Mouse (Mus musculus) thymus, adult 18-20 months (tissue): ENCODE data around the gene Atg2b.

Experiments
- DNase-seq, 2 experiments: peaks; one replicate each; pipeline ENCODE4 v3.0.0; 2022; ENCODE audit warnings: mixed read lengths in 2 of 2

Atg2b gene

DNA sequence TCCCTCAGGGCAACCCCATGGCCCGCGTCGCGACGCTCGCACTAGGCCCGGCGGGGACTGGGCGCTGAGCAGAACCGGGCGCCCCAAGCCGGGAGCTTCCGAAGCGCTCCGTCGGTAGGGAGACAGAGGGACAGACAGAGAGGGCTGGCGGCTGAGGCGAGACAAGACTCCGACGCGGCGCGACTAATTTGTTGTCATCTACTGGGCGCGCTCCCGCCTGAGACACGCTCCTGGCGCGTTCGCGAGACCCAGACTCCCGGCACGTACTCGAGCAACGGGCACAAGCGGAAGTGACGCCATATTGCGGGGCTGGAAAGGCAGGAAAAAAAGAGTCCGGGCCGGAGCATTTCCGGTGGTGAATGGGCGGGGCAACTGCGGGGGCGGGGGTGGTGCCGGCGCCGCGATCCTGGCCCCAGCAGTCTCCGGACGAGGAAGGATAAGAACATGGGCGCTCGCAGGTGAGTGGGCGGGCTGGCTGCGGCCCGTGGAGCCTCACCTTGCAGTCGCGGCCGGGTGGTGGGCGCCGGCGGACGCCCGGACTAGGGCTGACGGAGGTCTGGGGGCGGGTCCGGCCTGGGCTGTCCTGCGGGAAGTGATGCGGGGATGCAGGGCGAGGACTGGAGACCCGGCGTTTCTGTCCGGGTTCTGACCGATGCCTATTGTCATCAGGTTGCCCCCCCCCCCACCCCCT lies at the start of gene Atg2b:
Gene Atg2b (minus strand): TSS at position 211 of the 691 bp plus-strand sequence.
- DNase-seq = peak; percentile 87 to 92

DNA sequence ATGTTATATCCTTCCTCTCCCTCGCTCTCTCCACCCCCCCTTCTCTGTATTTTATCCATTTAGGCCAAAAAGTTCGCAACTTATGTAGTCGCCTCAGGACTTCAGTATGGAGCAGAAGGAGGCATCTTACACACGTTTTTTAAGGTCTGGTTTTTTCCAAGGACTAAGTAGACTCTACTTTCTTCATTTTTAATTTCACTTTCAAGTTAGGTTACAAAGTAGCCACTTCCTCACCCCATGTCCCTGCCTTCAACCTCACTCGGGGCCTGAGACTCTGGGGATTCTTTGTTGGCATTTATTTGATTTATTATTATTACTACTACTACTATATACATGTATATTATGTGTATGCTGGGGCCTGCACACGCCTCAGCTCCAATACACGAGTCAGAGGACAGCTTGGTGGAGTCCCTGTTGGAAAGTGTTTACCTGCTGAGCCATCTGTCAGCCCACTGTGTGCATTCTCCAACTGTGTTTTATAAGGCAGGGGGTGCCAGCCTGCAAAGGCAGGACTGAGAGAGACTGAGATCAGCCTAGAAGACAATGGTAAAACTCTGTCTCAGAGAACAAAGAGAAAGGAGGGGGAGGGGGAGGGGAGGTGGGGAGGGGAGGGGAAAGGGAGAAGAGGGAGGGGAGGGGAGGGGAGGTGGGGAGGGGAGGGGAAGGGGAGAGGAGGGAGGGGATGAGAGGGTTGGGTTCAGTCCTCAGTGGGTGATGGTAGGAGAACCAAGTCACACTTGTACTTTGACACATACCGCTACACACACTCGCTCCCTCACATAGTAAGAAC lies 48.6 kb upstream of the Atg2b start:
- DNase-seq = no peak

- DNase-seq = no peak
Measured at GRCm38 (mm10) chr12:105730851-105731460, 45.9 kb upstream of the Atg2b start.

GRCm38 (mm10) chr12:105727964-105728363 lies 43.0 kb upstream of the Atg2b start:
- DNase-seq = no peak

DNA sequence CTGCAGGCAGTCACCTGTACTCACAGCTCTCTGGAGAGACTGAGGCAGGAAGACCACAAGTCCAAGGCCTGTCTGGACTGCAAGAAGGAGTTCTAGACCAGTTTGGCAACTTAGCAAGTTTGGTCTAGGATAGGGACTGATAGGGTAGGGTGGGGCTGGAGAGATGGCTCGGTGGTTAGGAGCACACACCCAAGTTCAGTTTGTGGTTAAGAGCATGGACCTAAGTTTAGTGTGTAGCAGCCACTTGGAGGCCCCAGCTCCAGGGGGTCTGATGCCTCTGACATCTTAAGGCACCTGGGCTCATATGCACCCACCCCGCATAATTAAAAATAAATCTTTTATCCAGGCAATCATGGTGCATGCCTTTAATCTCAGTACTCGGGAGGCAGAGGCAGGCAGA lies 42.3 kb upstream of the Atg2b start:
- no peak for DNase-seq

DNA sequence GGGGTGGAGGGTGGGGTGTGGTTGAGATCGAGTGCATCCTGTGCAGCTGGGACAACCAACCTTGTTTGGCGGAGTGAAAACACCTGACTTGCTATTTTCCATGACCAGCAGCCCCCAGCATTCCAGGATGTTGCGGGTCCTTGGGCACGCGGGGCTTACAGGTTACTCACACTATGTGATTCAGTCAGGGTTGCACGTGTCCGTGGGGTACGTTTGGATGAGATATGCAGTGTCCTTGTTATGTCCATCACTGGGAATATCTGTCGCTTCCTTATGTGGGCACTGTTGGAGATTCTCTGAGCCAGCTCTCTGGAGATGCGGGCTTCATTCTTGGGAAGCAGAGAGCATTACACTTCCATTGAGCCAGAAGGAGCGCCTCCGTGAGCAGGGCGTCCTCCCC lies 40.7 kb upstream of the Atg2b start:
- no peak for DNase-seq

GRCm38 (mm10) chr12:105724616-105725015 lies 39.6 kb upstream of the Atg2b start:
- no peak for DNase-seq

GRCm38 (mm10) chr12:105722657-105723056 lies 37.6 kb upstream of the Atg2b start:
- no peak for DNase-seq

GRCm38 (mm10) chr12:105721452-105722132 lies 36.6 kb upstream of the Atg2b start:
- DNase-seq = no peak

DNA sequence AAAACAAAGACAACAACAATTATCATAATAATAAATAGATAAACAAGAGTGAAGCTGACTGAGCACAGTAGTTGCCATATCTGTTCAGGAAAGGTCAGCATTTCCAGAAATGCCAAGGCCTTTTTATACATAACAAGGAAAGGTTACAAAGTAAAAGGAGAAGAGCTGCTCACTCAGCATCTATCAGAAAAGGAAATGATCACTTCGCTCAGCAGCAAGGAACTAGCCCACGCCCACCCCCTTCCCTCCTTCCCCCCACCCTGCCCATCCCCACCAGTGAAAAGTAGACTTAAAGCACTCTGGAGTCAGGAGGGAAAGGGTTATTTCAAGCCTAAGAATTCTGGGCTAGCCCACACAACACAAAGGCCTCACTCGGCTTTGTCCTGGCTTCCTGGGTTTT lies 35.2 kb upstream of the Atg2b start:
- DNase-seq = no peak

DNA sequence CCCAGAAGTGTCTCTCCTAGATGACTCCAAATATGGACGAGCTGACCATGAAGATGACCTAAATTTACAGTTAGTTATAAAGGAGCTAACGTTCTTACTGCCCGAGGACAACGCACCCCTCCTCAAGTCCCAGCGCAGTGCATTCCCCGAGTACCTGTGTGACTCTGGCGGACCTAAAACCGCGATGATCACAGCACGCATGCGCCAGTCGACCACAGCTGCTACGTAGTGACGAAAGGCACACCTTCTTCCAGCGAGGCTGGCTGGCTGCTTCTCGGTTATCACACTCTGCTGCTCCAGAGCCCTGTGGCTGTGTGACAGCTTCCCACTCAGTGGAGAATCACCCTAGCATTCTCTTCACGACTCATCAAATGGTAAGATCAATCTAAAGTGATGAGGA lies 33.6 kb upstream of the Atg2b start:
- DNase-seq = peak; percentile 19 to 24

GRCm38 (mm10) chr12:105705799-105706487 lies 20.9 kb upstream of the Atg2b start, which contains the start of gene Ak7:
Ak7 (plus strand) TSS chr12:105705976.
- peak; percentile 20 to 31 for DNase-seq

GRCm38 (mm10) chr12:105700433-105700832 lies 15.4 kb upstream of the Atg2b start:
- no peak for DNase-seq

- DNase-seq = no peak
Measured at GRCm38 (mm10) chr12:105697104-105697780, 12.2 kb upstream of the Atg2b start.

GRCm38 (mm10) chr12:105695848-105696247 lies 10.8 kb upstream of the Atg2b start:
- no peak for DNase-seq

- DNase-seq = no peak
Measured at GRCm38 (mm10) chr12:105694021-105694420, 9.0 kb upstream of the Atg2b start.

- DNase-seq = no peak
Measured at GRCm38 (mm10) chr12:105689435-105689834, 4.4 kb upstream of the Atg2b start.

DNA sequence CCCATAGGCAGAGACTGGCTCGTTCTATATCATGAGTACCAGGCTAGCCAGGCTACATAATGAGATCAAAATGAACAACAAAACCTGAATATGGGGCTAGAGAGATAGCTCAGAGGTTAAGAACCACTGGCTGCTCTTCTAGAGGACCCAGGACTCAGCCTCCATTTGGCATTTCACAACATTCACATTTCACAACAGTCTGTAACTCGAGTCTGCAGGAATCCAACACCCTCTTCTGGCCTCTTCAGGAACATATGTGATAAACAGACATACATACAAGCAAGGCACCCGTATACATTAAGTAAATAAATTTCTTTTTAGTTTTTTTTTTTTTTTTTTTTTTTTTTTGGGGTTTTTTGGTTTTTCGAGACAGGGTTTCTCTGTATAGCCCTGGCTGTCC lies 3.5 kb upstream of the Atg2b start:
- no peak for DNase-seq

- DNase-seq = no peak
Measured at GRCm38 (mm10) chr12:105687416-105687815, 2.4 kb upstream of the Atg2b start.

DNA sequence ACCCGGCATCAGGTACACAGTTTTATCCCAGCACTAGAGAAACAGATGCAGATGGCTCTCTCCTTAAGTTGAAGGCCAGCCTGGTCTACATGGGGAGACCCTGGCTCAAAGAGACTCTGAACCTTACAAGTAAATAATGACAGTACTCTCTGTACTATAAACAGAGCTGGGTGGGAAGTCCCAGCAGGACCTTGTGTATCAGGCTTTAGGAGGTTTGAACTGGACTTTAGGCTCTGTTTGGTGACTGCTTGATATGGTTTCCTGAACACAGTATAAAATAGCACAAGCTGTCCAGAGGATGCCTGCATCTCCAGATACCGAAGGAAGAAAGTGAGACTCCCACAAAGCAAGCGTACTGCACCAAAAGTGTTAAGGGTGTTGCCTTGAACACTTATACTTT lies 1.8 kb upstream of the Atg2b start:
- DNase-seq = no peak

GRCm38 (mm10) chr12:105683933-105684901 lies 794 bp downstream of the Atg2b start, which contains the start of gene Gskip:
Gskip (plus strand) TSS chr12:105684829.
- DNase-seq = peak; percentile 17 to 40
